20 mouse cellular contexts compared by ENCODE assay signal in the genomic region with DNA sequence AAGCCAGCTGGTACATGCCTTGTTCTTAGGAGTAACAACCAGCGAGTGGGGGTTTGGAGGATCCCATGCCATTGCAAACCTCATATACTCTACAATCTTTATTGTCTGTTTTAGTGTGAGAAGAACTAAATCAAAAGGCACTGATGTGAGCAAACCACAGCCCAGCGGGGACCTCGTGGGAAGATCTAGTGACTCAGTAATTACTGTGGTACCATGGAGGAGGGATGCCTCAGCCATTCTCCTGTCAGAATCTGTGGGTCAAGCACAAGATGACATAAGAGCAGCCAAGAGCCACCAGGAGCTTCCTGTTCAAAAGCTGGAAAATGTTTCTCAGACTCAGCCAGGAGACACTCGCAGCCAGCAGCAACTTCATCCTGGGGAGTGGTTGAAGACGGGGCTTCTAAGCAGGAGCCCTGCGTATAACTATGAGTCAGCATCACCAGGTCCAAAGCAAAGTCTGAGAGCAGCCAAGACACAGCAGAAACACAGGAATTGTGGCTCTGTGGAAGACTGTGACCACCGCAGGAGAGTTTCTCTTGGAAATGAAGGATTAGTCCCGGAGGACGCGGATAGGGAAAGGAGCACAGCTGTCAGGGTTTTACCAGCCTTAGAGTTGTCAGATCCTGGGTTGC. TPM values are rescaled to one million over a fixed set of nuclear protein-coding genes. Genes with fewer than 3 reads are reported as not detected.
A peak's percentile ranks its signal among the peaks of the same experiment; 100 is the strongest.
DNase-seq lines count a peak whose midpoint lies in the region; ATAC-seq and TF ChIP-seq lines count a peak whose summit lies in the region.
"Had no signal": no experiment of that assay in that cellular context is flagged by ENCODE, and none has a peak within 500 bp of the region (broad histone marks: within the 10 kb centered on the region; RNA-seq: fewer than 3 reads in every experiment).

No protein-coding gene starts in this region.

- no peak overlapping the region for H3K9ac ChIP-seq in neural tube, embryonic 15.5 days (replicated peaks)
- H3K9ac ChIP-seq in heart, embryonic 16.5 days (ENCODE audit: low read length): no peak overlapping the region
- H3K9ac ChIP-seq: embryonic facial prominence, embryonic 12.5 days; forebrain, embryonic 12.5 days; lung, embryonic 14.5 days; midbrain, embryonic 15.5 days; neural tube, embryonic 13.5 days had no signal

- H3K36me3 ChIP-seq in neural tube, embryonic 15.5 days: no peaks in the 10 kb centered on the region
- no peaks in the 10 kb centered on the region for H3K36me3 ChIP-seq in heart, embryonic 16.5 days (ENCODE audit: control insufficient read depth, insufficient read depth)
- H3K36me3 ChIP-seq: embryonic facial prominence, embryonic 12.5 days; midbrain, embryonic 15.5 days; neural tube, embryonic 13.5 days had no signal

- no peaks in the 10 kb centered on the region for H3K27me3 ChIP-seq in neural tube, embryonic 15.5 days (replicated peaks)
- no peaks in the 10 kb centered on the region for H3K27me3 ChIP-seq in heart, embryonic 16.5 days (ENCODE audit: control insufficient read depth, insufficient read depth, low read length)
- H3K27me3 ChIP-seq: embryonic facial prominence, embryonic 12.5 days; forebrain, embryonic 12.5 days; midbrain, embryonic 15.5 days; neural tube, embryonic 13.5 days had no signal

- H3K4me3 ChIP-seq in neural tube, embryonic 15.5 days (replicated peaks): no peak overlapping the region
- no peak overlapping the region for H3K4me3 ChIP-seq in heart, embryonic 16.5 days (ENCODE audit: low read length)
- no peak overlapping the region for H3K4me3 ChIP-seq in olfactory bulb, adult 2 months (ENCODE audit: insufficient read depth, low read depth, low read length)
- H3K4me3 ChIP-seq: embryonic facial prominence, embryonic 12.5 days; forebrain, embryonic 12.5 days; left cerebral cortex, adult 2 months; midbrain, embryonic 15.5 days; neural tube, embryonic 13.5 days had no signal

- peak; percentile 5 for DNase-seq in cerebellum, adult 9-10 months
- no peak for DNase-seq in cerebellum, adult 18-20 months
- no peak for DNase-seq in neural tube, embryonic 10.5 days (ENCODE audit: extremely low spot score, low spot score)
- no peak for DNase-seq in thymus, postnatal 4 days
- no peak for DNase-seq in adrenal gland, adult 18-20 months (ENCODE audit: low spot score in 2 of 2)
- DNase-seq: adrenal gland, postnatal 14 days; kidney, adult 9 months; liver; lung, embryonic 14.5 days; retina, postnatal 1 day; thymus, postnatal 25 days had no signal

- no peak; the same call in 1 of the 2 replicates for ATAC-seq in neural tube, embryonic 15.5 days (ENCODE audit: low FRiP score)
- ATAC-seq in heart, embryonic 16.5 days (replicated peaks; ENCODE audit: extremely low read depth, insufficient read depth, low FRiP score): 0 out of 2 replicates have a peak, but pooled peaks have one; percentile 45
- ATAC-seq: hindbrain, postnatal 0 days; midbrain, embryonic 15.5 days had no signal

- no peak overlapping the region for H3K4me2 ChIP-seq in neural tube, embryonic 15.5 days
- no peak overlapping the region for H3K4me2 ChIP-seq in heart, embryonic 16.5 days (ENCODE audit: low read depth, low read length)
- H3K4me2 ChIP-seq: embryonic facial prominence, embryonic 12.5 days; forebrain, embryonic 12.5 days; lung, embryonic 14.5 days; midbrain, embryonic 15.5 days; neural tube, embryonic 13.5 days had no signal

- no peaks in the 10 kb centered on the region for H3K9me3 ChIP-seq in neural tube, embryonic 15.5 days (replicated peaks)
- no peaks in the 10 kb centered on the region for H3K9me3 ChIP-seq in heart, embryonic 16.5 days (replicated peaks; ENCODE audit: control insufficient read depth, low read length)
- H3K9me3 ChIP-seq: embryonic facial prominence, embryonic 12.5 days; forebrain, embryonic 12.5 days; midbrain, embryonic 15.5 days; neural tube, embryonic 13.5 days had no signal

- no peak for TF ChIP-seq CTCF in olfactory bulb, adult 2 months (IDR thresholded peaks at IDR 0.05; ENCODE audit: insufficient read depth, low read depth, low read length)

- H3K4me1 ChIP-seq in neural tube, embryonic 15.5 days: no peaks in the 10 kb centered on the region
- H3K4me1 ChIP-seq in heart, embryonic 16.5 days (ENCODE audit: control insufficient read depth, insufficient read depth, low read length): peaks cover 8% of the 10 kb centered on the region
- peaks cover 8% of the 10 kb centered on the region for H3K4me1 ChIP-seq in olfactory bulb, adult 2 months (ENCODE audit: control insufficient read depth, insufficient read depth, low read length)
- H3K4me1 ChIP-seq: embryonic facial prominence, embryonic 12.5 days had no signal

- H3K27ac ChIP-seq in neural tube, embryonic 15.5 days (replicated peaks): 0 out of 2 replicates have a peak overlapping the region, but pooled peaks have one; percentile 18
- no peak overlapping the region for H3K27ac ChIP-seq in heart, embryonic 16.5 days (ENCODE audit: low read length)
- H3K27ac ChIP-seq in olfactory bulb, adult 2 months (ENCODE audit: insufficient read depth, low read depth, low read length): peak overlapping the region; percentile 78
- H3K27ac ChIP-seq: embryonic facial prominence, embryonic 12.5 days; forebrain, embryonic 12.5 days; hindbrain, postnatal 0 days; left cerebral cortex, adult 2 months; midbrain, embryonic 15.5 days; neural tube, embryonic 13.5 days had no signal

- no peak for TF ChIP-seq POLR2A in olfactory bulb, adult 2 months (IDR thresholded peaks at IDR 0.05; ENCODE audit: insufficient read depth, low read depth, low read length)

- WGBS in neural tube, embryonic 15.5 days: 72% methylated on average over 10 of the region's 10 CpGs
- 76% methylated on average over 10 of the region's 10 CpGs for WGBS in heart, embryonic 16.5 days
- 32% methylated on average over 10 of the region's 10 CpGs for WGBS in olfactory bulb, adult 2 months

RNA-seq across cellular contexts. Expression of a gene that starts 48.8 kb away (rescaled TPM):
- 7.5 and 9.3 TPM in 2 replicates for polyA plus RNA-seq in neural tube, embryonic 15.5 days (2015; fragmentation: Nextera tagmentation; extraction: Ambion mirVana)
- 9.9 and 10.6 TPM in 2 replicates for polyA plus RNA-seq in heart, embryonic 16.5 days (2015; fragmentation: Nextera tagmentation; extraction: Ambion mirVana)
- polyA plus RNA-seq in olfactory bulb, adult 2 months (2012; ENCODE audit: insufficient read depth, insufficient read length, low replicate concordance, missing spikeins): not detected in 2 replicates
- 10 to 100 TPM; 11.3 to 11.9 TPM for total RNA-seq in adrenal gland, adult 18-20 months (2021)
